Mouse (Mus musculus): ENCODE results near the gene Gpatch8.
"Not testable (repeated sequence)": the region's sequence is repeated elsewhere in the genome, so short reads cannot be mapped to it uniquely, and the experiment has no call there.

The Gpatch8 gene

GRCm38 (mm10) chr11:102572866-102573663 is 16.9 kb upstream of the Gpatch8 start:
- in situ Hi-C loops (cut with MboI; ENCODE audit: low sequenced_read_pairs): loop anchor here (10.0 kb wide), 1 partner anchor 72 kb away; no protein-coding TSS in a partner anchor

GRCm38 (mm10) chr11:102568756-102569377 is 12.7 kb upstream of the Gpatch8 start:
- in situ Hi-C loops (cut with MboI; ENCODE audit: low sequenced_read_pairs): no loop called here

GRCm38 (mm10) chr11:102568191-102568590 is 12.0 kb upstream of the Gpatch8 start:
- in situ Hi-C loops (cut with MboI; ENCODE audit: low sequenced_read_pairs): no loop called here

GRCm38 (mm10) chr11:102567723-102568122 is 11.5 kb upstream of the Gpatch8 start:
- in situ Hi-C loops (cut with MboI; ENCODE audit: low sequenced_read_pairs): no loop called here

GRCm38 (mm10) chr11:102567157-102567556 is 11.0 kb upstream of the Gpatch8 start:
- in situ Hi-C loops (cut with MboI; ENCODE audit: low sequenced_read_pairs): no loop called here

- in situ Hi-C loops (cut with MboI; ENCODE audit: low sequenced_read_pairs): no loop called here
These were observed 10.1 kb upstream of the Gpatch8 start for GRCm38 (mm10) chr11:102566290-102566689.

GRCm38 (mm10) chr11:102565741-102566140 is 9.5 kb upstream of the Gpatch8 start:
- in situ Hi-C loops (cut with MboI; ENCODE audit: low sequenced_read_pairs): no loop called here

GRCm38 (mm10) chr11:102564952-102565671 is 8.9 kb upstream of the Gpatch8 start:
- in situ Hi-C loops (cut with MboI; ENCODE audit: low sequenced_read_pairs): not testable (repeated sequence)

- in situ Hi-C loops (cut with MboI; ENCODE audit: low sequenced_read_pairs): no loop called here
These were observed 2.5 kb upstream of the Gpatch8 start for GRCm38 (mm10) chr11:102558704-102559103.

GRCm38 (mm10) chr11:102557386-102557785 is 1.2 kb upstream of the Gpatch8 start:
- in situ Hi-C loops (cut with MboI; ENCODE audit: low sequenced_read_pairs): no loop called here

- in situ Hi-C loops (cut with MboI; ENCODE audit: low sequenced_read_pairs): no loop called here
These were observed 503 bp upstream of the Gpatch8 start for GRCm38 (mm10) chr11:102556716-102557074.

GRCm38 (mm10) chr11:102555400-102556030 is 677 bp downstream of the Gpatch8 start:
- in situ Hi-C loops (cut with MboI; ENCODE audit: low sequenced_read_pairs): no loop called here

- in situ Hi-C loops (cut with MboI; ENCODE audit: low sequenced_read_pairs): no loop called here
These were observed 4.1 kb downstream of the Gpatch8 start for GRCm38 (mm10) chr11:102552051-102552450.

- in situ Hi-C loops (cut with MboI; ENCODE audit: low sequenced_read_pairs): no loop called here
These were observed 5.0 kb downstream of the Gpatch8 start for GRCm38 (mm10) chr11:102551176-102551575.

- in situ Hi-C loops (cut with MboI; ENCODE audit: low sequenced_read_pairs): no loop called here
These were observed 14.7 kb downstream of the Gpatch8 start for GRCm38 (mm10) chr11:102541471-102541870.

- in situ Hi-C loops (cut with MboI; ENCODE audit: low sequenced_read_pairs): not testable (repeated sequence)
These were observed 15.9 kb downstream of the Gpatch8 start for GRCm38 (mm10) chr11:102540286-102540685.

GRCm38 (mm10) chr11:102539690-102540089 is 16.5 kb downstream of the Gpatch8 start:
- in situ Hi-C loops (cut with MboI; ENCODE audit: low sequenced_read_pairs): no loop called here

GRCm38 (mm10) chr11:102536210-102536609 is 20.0 kb downstream of the Gpatch8 start:
- in situ Hi-C loops (cut with MboI; ENCODE audit: low sequenced_read_pairs): no loop called here

GRCm38 (mm10) chr11:102534078-102534477 is 22.1 kb downstream of the Gpatch8 start:
- in situ Hi-C loops (cut with MboI; ENCODE audit: low sequenced_read_pairs): no loop called here

- in situ Hi-C loops (cut with MboI; ENCODE audit: low sequenced_read_pairs): no loop called here
These were observed 24.8 kb downstream of the Gpatch8 start for GRCm38 (mm10) chr11:102531425-102531824.

GRCm38 (mm10) chr11:102514793-102515424 is 41.3 kb downstream of the Gpatch8 start:
- in situ Hi-C loops (cut with MboI; ENCODE audit: low sequenced_read_pairs): no loop called here
